Mouse (Mus musculus): ENCODE results near the gene Itga6.
"Not testable (repeated sequence)": the region's sequence is repeated elsewhere in the genome, so short reads cannot be mapped to it uniquely, and the experiment has no call there.

The Itga6 gene

GRCm38 (mm10) chr2:71891536-71891935 is 146.1 kb downstream of the Itga6 start:
- no peak for DNase-seq (ENCODE audit: low spot score in 2 of 2)

- no peak for DNase-seq (ENCODE audit: low spot score in 2 of 2)
These were observed 147.4 kb downstream of the Itga6 start for GRCm38 (mm10) chr2:71892741-71893349.

GRCm38 (mm10) chr2:71895596-71896286 is 150.3 kb downstream of the Itga6 start:
- no peak for DNase-seq (ENCODE audit: low spot score in 2 of 2)

- no peak for DNase-seq (ENCODE audit: low spot score in 2 of 2)
These were observed 152.0 kb downstream of the Itga6 start for GRCm38 (mm10) chr2:71897420-71897819.

- peak in 1 of 2 experiments; percentile 24 for DNase-seq (ENCODE audit: low spot score in 2 of 2)
These were observed 153.0 kb downstream of the Itga6 start for GRCm38 (mm10) chr2:71898335-71898856.

GRCm38 (mm10) chr2:71899886-71900285 is 154.5 kb downstream of the Itga6 start:
- DNase-seq (ENCODE audit: low spot score in 2 of 2): no peak

- DNase-seq (ENCODE audit: low spot score in 2 of 2): no peak
These were observed 159.7 kb downstream of the Itga6 start for GRCm38 (mm10) chr2:71905154-71905553.

- DNase-seq (ENCODE audit: low spot score in 2 of 2): not testable (repeated sequence)
These were observed 160.9 kb downstream of the Itga6 start for GRCm38 (mm10) chr2:71906356-71906755.

Data from frontal cortex, postnatal 10 days (tissue).